Mouse (Mus musculus) neural tube, embryonic 11.5 days (tissue): ENCODE results near the gene Apoa1. TPM values are rescaled to one million over a fixed set of nuclear protein-coding genes. Genes with fewer than 3 reads are reported as not detected.

Experiments
- ATAC-seq: fragments of 200-750 bp; cut with Nextera tagmentation; 2 replicates; pipeline ENCODE4 v1.8.0; 2017; ENCODE audit warnings: moderate number of reproducible peaks, mild to moderate bottlenecking, moderate TSS enrichment, moderate library complexity; ENCODE audit not compliant: insufficient read depth, low FRiP score, low TSS enrichment
- DNase-seq: peaks from one replicate; pipeline ENCODE4 v3.0.0-alpha.2; 2015; ENCODE audit warnings: low spot score
- H3K27ac ChIP-seq: fragments of 300-500 bp; sonication (generic); 2 replicates; pipeline ENCODE4 v1.5.1; 2014; ENCODE audit warnings: low read depth, mild to moderate bottlenecking, low read length
- H3K27me3 ChIP-seq: fragments of 300-500 bp; sonication (generic); 2 replicates; pipeline ENCODE4 v1.6.1; 2014; ENCODE audit warnings: mild to moderate bottlenecking, low read length, mixed read lengths; ENCODE audit not compliant: control insufficient read depth, insufficient read depth
- H3K36me3 ChIP-seq: fragments of 300-500 bp; sonication (generic); 2 replicates; pipeline ENCODE4 v1.6.1; 2014; ENCODE audit warnings: mild to moderate bottlenecking, low read length, moderate library complexity, mixed read lengths; ENCODE audit not compliant: control insufficient read depth, insufficient read depth
- H3K4me1 ChIP-seq: fragments of 300-500 bp; sonication (generic); 2 replicates; pipeline ENCODE4 v1.6.1; 2014; ENCODE audit warnings: low read length, mixed read lengths; ENCODE audit not compliant: control insufficient read depth, insufficient read depth
- H3K4me2 ChIP-seq: fragments of 300-500 bp; sonication (generic); 2 replicates; pipeline ENCODE4 v1.6.1; 2014; ENCODE audit warnings: low read depth, mild to moderate bottlenecking, moderate library complexity
- H3K4me3 ChIP-seq: fragments of 300-500 bp; sonication (generic); 2 replicates; pipeline ENCODE4 v1.5.1; 2014; ENCODE audit warnings: low read depth, low read length
- H3K9ac ChIP-seq: fragments of 300-500 bp; sonication (generic); 2 replicates; pipeline ENCODE4 v1.6.1; 2014; ENCODE audit warnings: mild to moderate bottlenecking, low read length
- H3K9me3 ChIP-seq: fragments of 300-500 bp; sonication (generic); 2 replicates; pipeline ENCODE4 v1.6.1; 2016; ENCODE audit warnings: low read length; ENCODE audit not compliant: control insufficient read depth
- WGBS: fragments of 180-500 bp; shearing (Covaris S2); extraction: QIAGEN DNeasy Blood & Tissue Kit; methylation state at CpG from one replicate; pipeline ENCODE4 v1.1.7; 2014; 5-methylcytosine and 5-hydroxymethylcytosine counted together
- polyA plus RNA-seq: library from polyadenylated mRNA; unstranded; fragments of >200 nt; fragmentation: Nextera tagmentation; extraction: Ambion mirVana; gene quantifications from 2 replicates; pipeline ENCODE4 v1.2.1, GENCODE M21; 2014

Gene Apoa1
- polyA plus RNA-seq, result 1.4 and 2.1 TPM in 2 replicates

DNA sequence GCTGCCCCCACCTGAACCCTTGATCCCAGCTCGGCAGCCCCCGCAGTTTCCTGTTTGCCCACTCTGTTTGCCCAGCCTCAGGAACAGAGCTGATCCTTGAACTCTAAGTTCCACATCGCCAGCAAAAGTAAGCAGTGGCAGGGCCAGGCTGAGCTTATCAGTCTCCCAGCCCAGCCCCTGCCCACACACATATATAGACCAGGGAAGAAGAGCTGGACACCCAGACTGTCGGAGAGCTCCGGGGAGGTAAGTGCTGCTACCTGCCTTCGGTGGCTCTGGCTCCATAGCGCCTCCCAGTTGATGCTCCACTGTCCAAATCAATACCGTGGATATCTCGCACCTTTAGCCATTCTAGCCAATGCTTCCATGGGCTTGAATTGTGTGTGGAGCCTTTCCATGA, at the start of gene Apoa1:
Apoa1 (plus strand) TSS at position 90 of the 400 bp plus-strand sequence.
- Histone ChIP-seq H3K4me2 (no peak within 1 kb of the TSS), H3K4me1 (no peaks in the 10 kb centered on the region), H3K4me3 (no peak within 1 kb of the TSS), H3K9ac (no peak within 1 kb of the TSS), H3K9me3 (no peaks in the 10 kb centered on the region), H3K36me3 (0 out of 2 replicates have a peak, but pooled peaks cover 2% of the 10 kb centered on the region), H3K27ac (no peak within 1 kb of the TSS), H3K27me3 (peaks cover 2% of the 10 kb centered on the region; the same call in 1 of the 2 replicates)
- WGBS, result 64% methylated on average over 9 of the region's 9 CpGs
- no peak for ATAC-seq
- DNase-seq, result no peak

DNA sequence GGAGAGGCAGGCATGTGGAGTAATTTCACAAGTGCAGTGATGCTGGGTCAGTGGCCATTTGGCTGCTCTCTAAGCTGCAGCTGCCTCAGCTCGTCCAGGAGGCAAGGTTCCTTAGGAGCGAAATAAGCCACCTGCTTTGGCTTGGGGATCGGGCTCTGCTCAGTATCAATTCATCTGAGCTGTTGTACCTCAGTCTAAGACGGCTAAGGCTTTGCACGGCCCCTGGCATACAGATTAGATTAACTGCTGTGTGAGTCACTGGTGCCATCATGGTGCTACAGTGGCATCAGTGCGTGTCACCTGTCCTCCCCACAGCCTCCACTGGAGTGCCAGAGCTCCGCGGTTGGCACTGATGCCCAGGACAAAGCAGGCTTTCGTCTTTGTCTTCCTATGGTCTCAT, 49.8 kb upstream of the Apoa1 start:
- no peak for DNase-seq
- H3K27me3 ChIP-seq, result no peaks in the 10 kb centered on the region
- no peak overlapping the region for H3K9ac ChIP-seq
- H3K4me1 ChIP-seq, result no peaks in the 10 kb centered on the region
- no peak overlapping the region for H3K4me3 ChIP-seq
- no peak overlapping the region for H3K4me2 ChIP-seq
- no peak for ATAC-seq
- no peaks in the 10 kb centered on the region; the same call in 1 of the 2 replicates for H3K36me3 ChIP-seq
- H3K9me3 ChIP-seq, result no peaks in the 10 kb centered on the region
- WGBS, result 87% methylated on average over 9 of the region's 9 CpGs
- no peak overlapping the region for H3K27ac ChIP-seq

DNA sequence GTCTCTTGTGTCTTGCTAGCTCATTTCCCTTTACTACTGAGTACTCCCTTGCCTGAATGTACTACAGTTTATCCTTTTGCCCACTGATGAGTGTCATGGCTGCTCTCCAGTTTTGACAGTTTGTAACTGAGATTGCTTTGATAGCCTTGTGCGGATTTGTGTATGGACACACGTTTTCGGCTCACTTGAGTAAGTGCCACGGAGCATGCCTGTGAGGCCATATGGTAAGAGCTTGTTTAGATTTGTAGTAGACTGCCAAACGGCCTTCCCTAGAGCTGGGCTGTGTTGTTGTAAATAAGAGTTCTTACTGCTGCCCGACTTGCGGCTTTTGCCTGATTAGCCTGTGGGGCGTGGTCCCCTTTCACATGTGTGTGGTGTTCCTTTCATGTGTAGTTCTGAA, 47.1 kb upstream of the Apoa1 start:
- no peak for ATAC-seq
- Histone ChIP-seq H3K4me1 (no peaks in the 10 kb centered on the region), H3K36me3 (no peaks in the 10 kb centered on the region; the same call in 1 of the 2 replicates), H3K4me2 (no peak overlapping the region), H3K9ac (no peak overlapping the region), H3K4me3 (no peak overlapping the region), H3K27me3 (no peaks in the 10 kb centered on the region), H3K27ac (no peak overlapping the region), H3K9me3 (no peaks in the 10 kb centered on the region)
- no peak for DNase-seq
- 77% methylated on average over 8 of the region's 8 CpGs for WGBS

DNA sequence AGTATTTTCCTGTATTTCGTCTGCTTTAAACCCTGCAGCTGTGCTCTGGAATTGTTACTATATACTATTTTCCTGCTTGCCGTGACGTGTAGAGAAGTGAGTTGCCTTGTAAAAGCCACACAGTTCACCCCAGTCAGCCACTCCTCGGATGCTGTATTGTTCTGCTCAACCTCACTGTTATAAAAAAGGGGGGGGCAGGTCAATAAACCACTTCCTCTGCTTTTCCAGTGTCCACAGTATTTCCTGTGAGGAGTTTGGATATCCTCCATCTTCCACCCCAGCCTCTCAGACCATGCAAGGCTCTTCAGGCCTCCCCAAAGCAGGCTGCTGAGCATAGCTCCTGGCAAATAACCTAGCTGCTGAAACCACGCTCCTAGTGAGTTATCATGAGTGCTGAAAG, 43.8 kb upstream of the Apoa1 start:
- H3K36me3 ChIP-seq, result no peaks in the 10 kb centered on the region; the same call in 1 of the 2 replicates
- ATAC-seq, result no peak
- no peak overlapping the region for H3K4me3 ChIP-seq
- WGBS, result 53% methylated on average over 5 of the region's 5 CpGs
- no peak overlapping the region for H3K4me2 ChIP-seq
- DNase-seq, result no peak
- H3K27me3 ChIP-seq, result no peaks in the 10 kb centered on the region
- H3K9me3 ChIP-seq, result no peaks in the 10 kb centered on the region
- no peak overlapping the region for H3K9ac ChIP-seq
- no peaks in the 10 kb centered on the region for H3K4me1 ChIP-seq
- no peak overlapping the region for H3K27ac ChIP-seq

DNA sequence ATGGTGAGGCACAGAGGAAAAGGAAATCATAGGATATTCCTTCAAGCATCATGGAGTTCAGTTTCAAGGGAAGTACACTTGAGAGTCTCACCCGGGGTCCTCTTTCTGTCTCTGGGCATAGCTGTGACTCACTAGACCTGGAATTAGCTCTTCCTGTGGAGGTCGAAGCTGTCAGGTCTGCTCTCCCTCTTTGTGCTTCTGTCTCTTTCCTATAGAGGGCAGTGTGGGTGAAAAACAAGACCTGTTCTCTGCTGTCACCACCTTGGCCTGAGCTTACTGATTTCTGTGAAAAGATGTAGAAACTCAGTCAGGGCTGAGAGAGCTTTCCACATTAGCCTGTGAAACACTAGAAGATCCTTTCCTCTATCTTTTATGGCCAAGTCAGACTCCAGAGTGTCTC, 43.2 kb upstream of the Apoa1 start:
- Histone ChIP-seq H3K36me3 (no peaks in the 10 kb centered on the region), H3K27ac (no peak overlapping the region), H3K4me2 (no peak overlapping the region), H3K9me3 (no peaks in the 10 kb centered on the region), H3K4me1 (no peaks in the 10 kb centered on the region), H3K9ac (no peak overlapping the region), H3K27me3 (no peaks in the 10 kb centered on the region), H3K4me3 (no peak overlapping the region)
- DNase-seq (no peak), ATAC-seq (no peak)
- WGBS, result 50% methylated on average over 2 of the region's 2 CpGs

DNA sequence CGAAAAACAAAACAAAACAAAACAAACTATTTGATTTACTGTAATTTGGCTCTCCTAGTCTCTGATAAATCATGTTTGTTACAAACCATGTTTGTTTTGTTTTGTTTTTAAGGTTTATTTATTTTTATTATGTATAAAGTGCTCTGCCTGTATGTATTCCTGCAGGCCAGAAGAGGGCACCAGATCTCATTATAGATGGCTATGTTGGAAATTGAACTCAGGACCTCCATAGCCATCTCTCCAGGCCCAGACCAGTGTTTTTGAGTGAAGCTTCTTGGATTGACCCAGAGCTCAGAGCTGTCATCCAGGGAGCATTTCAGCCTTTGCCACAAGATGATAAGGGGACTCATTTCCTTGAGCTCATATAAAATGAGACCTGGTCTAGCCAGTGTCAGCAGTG, 42.0 kb upstream of the Apoa1 start:
- H3K4me1 ChIP-seq, result no peaks in the 10 kb centered on the region
- H3K9ac ChIP-seq, result no peak overlapping the region
- ATAC-seq, result no peak
- no peaks in the 10 kb centered on the region for H3K9me3 ChIP-seq
- H3K27me3 ChIP-seq, result no peaks in the 10 kb centered on the region
- H3K27ac ChIP-seq, result no peak overlapping the region
- H3K4me3 ChIP-seq, result no peak overlapping the region
- no peak for DNase-seq
- H3K4me2 ChIP-seq, result no peak overlapping the region
- WGBS, result 76% methylated on average over 1 of the region's 1 CpGs
- no peaks in the 10 kb centered on the region for H3K36me3 ChIP-seq

DNA sequence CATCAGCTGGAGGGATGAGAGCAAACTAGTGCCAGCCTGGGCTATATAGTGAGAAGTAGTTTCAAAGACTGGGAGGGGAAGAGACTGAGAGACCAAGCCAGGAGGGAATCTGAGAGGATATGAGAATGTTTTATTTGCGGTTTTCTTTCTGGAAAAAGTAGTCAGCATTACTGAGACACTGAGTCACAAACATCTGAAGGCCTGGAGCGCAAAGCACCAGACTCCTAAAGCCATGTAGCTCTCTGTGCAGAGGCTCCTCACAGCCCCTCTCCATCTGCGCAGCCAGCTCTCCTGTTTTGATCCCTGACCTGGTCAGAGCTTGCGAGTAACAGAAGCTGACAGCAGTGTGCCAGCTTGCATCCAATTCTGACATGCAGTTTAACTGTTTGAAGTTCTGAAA, 40.0 kb upstream of the Apoa1 start:
- H3K4me2 ChIP-seq, result no peak overlapping the region
- no peaks in the 10 kb centered on the region for H3K36me3 ChIP-seq
- WGBS, result 87% methylated on average over 4 of the region's 4 CpGs
- no peaks in the 10 kb centered on the region for H3K4me1 ChIP-seq
- no peak overlapping the region for H3K27ac ChIP-seq
- no peak for DNase-seq
- no peak overlapping the region for H3K4me3 ChIP-seq
- no peaks in the 10 kb centered on the region for H3K27me3 ChIP-seq
- no peak for ATAC-seq
- H3K9me3 ChIP-seq, result no peaks in the 10 kb centered on the region
- no peak overlapping the region for H3K9ac ChIP-seq

DNA sequence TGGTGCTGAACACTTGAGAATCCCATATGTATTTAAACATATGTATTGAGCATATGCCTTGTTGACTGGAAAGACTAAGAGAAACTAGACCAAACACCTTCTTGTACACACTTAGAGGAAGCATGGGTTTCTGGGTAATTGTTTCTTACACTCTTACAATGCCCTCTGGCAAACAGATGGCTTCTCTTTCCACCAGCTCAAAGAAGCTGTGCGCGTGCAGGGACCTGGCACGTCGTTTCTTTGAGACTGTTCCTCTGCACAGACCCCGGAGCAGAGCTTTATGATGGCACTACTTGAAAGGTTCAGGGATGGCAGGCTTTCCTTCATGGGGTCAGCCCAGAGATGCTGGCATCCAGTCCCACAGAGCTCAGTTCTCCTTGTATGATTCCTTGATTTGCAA, 39.4 kb upstream of the Apoa1 start:
- Histone ChIP-seq H3K9ac (no peak overlapping the region), H3K36me3 (no peaks in the 10 kb centered on the region), H3K27ac (no peak overlapping the region), H3K4me3 (no peak overlapping the region), H3K4me2 (no peak overlapping the region), H3K9me3 (no peaks in the 10 kb centered on the region), H3K27me3 (no peaks in the 10 kb centered on the region), H3K4me1 (no peaks in the 10 kb centered on the region)
- WGBS, result 79% methylated on average over 5 of the region's 5 CpGs
- DNase-seq (no peak), ATAC-seq (no peak)

DNA sequence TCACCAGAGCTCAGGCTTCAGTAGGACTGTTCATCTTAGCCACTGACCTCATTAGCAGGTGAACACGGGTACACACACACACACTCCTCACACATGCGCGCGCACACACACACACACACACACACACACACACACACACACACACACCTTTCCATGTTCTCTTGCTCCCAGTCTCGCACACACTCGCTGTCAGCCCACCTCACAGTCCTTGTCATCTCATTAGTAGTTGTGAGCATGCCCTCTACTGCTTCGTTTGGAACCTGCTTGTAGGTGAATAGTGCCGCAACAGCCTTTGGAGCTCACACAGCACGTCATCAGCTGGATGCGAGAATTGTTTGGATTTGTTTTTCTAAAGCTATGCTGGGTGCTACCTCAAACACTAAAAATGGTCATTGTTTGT, 39.0 kb upstream of the Apoa1 start:
- Histone ChIP-seq H3K27me3 (no peaks in the 10 kb centered on the region), H3K4me2 (no peak overlapping the region), H3K9ac (no peak overlapping the region), H3K4me1 (no peaks in the 10 kb centered on the region), H3K4me3 (no peak overlapping the region), H3K36me3 (no peaks in the 10 kb centered on the region), H3K9me3 (no peaks in the 10 kb centered on the region), H3K27ac (no peak overlapping the region)
- 86% methylated on average over 10 of the region's 10 CpGs for WGBS
- ATAC-seq (no peak), DNase-seq (no peak)
